Mouse (Mus musculus): ENCODE measurements around the gene Psmd8.

DNA sequence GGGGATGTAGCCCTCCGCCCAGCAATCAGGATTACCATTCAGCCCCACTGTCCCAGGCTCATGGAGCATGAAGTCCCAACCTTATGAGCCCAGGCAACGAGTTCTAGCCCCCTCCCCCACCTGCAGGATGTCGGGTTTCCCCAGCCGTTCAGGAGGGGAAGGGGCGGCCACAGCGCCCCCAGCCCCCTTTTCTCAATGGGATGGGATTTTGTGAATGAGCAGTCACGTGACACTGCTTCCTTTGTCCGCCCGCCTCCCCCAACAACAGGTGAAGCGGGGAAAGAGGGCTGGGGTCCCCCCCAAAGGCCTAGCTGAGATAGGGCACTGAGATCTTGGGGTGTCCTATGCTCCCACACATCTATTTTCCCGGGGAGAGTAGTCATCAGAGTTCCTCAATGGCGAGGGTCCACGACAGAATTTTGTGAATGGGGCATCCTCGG, 11.7 kb downstream of the Psmd8 start:
- no peak for TF ChIP-seq CTCF (IDR thresholded peaks at IDR 0.05; ENCODE audit: low read depth, low read length)
- TF ChIP-seq POLR2A (IDR thresholded peaks at IDR 0.05; ENCODE audit: borderline replicate concordance, low read depth, low read length), result no peak
